Mouse (Mus musculus) left cerebral cortex, adult 2 months (tissue): ENCODE results near the gene Rgma. TPM values are rescaled to one million over a fixed set of nuclear protein-coding genes. Genes with fewer than 3 reads are reported as not detected.

ENCODE experiments used
- DNase-seq, 2 experiments: peaks; one replicate each; pipeline ENCODE4 v3.0.0; 2021 to 2022; ENCODE audit warnings: low spot score in 2 of 2, mixed read lengths in 1 of 2; ENCODE audit errors: extremely low spot score in 1 of 2
- H3K27ac ChIP-seq: fragments of 200-600 bp; 2 replicates; pipeline ENCODE4 v1.8.1; 2022
- H3K4me3 ChIP-seq: fragments of 200-600 bp; 2 replicates; pipeline ENCODE4 v1.8.1; 2022
- CTCF ChIP-seq: fragments of 200-600 bp; IDR thresholded peaks from 2 replicates; pipeline ENCODE4 v1.8.1; 2022; ENCODE audit warnings: antibody characterized with exemption, mild to moderate bottlenecking, moderate library complexity
- intact Hi-C: fragments of 180-260 bp; cut with DNase I; formaldehyde crosslinking; loops from one replicate; pipeline ENCODE4 v1.15.1; 2025
- total RNA-seq, 2 experiments: library from RNA; stranded (reverse); gene quantifications; 2 replicates each; pipeline ENCODE4 v1.2.3; 2021

Gene Rgma
- total RNA-seq, 2 experiments from 2014 or later, result 52.3 to 54.6 TPM

DNA sequence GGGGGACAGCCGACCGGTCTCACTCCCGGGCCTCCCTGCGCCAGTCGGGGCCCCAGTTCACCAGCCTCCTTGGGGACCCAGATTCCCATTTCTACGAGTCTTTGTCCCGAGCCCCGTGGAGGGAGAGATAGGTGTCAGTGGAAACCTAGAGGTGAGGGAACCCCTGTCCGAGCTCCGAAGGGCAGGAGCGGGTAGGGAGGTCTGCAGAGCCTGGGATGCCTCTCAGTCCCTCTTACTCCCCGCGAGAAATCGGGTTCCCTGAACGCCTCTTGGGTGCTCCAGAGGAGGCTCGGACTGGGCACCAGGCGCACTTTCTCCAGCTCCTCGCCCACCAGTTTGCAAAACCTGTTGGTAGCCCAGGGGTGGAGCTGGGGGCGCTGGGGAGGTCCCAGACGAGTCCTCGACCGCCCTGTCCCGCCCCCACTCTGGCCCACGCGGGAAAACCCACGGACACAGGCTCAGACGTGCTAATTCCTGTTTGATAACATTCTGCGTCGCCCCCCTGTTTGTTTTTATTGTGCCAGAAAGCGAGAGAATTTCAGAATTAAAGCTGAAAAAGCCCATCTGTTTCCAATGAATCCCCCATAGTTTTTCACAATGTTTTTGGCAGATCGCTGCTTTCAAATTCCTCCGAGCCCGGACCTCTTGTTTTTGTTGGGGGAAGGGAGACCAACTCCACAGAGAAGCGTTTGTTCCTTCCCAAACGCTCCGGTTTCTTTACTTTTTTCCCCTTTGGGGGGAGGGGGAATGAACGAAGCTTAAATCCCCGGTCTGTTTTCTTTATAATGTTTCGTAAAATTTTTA, 16.4 kb downstream of the Rgma start:
- peak; percentile 38 to 42 for DNase-seq
- no peak for TF ChIP-seq CTCF
- intact Hi-C loops, result loop anchor here (2.0 kb wide), 1 partner anchor 15 kb away; no protein-coding TSS in a partner anchor

DNA sequence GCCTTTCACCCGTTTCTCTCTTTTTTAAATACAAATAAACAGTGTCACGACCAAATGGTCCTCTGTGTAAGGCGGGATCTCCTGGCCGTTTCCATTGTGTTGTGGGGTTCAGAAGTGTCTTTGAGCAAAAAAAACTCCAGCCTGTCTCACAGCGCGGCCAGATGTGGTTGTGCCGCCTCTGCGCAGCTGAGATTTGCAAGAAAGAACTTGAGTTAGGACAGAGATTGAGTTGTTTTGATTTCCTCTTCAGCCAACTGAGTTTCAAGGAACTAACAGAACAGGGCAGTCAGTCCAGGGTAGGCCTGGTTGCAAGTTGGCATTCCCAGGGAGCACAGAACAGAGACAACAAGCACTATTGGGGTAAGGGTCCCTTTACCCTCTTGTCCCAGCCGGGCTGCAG, 17.1 kb downstream of the Rgma start:
- intact Hi-C loops, result no loop called here
- Histone ChIP-seq H3K4me3 (peak overlapping the region; percentile 52), H3K27ac (peak overlapping the region; percentile 83)
- TF ChIP-seq CTCF, result no peak
- no peak for DNase-seq

More for the DNA sequence above, 16.4 kb downstream of the Rgma start:
- Histone ChIP-seq H3K4me3 (peak overlapping the region; percentile 52), H3K27ac (peak overlapping the region; percentile 83)

DNA sequence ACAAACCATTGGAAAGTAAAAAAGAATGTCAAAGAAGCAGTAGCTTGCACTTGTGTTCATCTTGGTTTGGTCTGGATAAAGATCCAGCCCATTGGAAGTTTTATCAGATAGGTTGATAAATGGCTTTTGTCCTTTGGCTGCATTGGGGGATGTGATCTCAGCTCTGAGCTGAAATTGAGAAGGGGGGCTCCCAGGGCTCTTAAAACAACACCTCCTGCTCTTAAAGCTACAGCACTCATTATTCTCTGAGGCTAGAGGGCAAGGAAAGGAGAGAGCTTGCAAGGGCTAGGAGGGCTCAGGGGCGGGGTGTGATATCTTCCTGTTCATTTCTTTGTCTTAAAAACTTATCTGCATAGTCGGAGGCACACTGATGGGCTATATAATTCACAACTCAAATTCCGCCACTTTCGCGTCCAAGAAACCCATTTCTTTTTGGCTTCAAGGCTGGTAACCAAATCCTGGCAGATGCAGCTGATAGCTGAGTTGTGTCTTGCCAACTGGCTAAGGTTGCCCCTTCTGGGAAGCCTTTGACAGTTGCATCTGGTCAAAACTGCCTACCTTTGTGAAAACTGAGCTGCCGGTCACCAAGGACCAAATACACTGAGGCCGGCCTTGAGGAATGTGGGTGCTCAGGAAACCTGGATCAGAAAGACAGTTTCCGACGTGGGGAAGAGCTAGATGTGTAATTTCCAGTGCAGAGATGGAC, 18.2 kb downstream of the Rgma start:
- Histone ChIP-seq H3K27ac (peak overlapping the region; percentile 83; the same call in 1 of the 2 replicates), H3K4me3 (peak overlapping the region; percentile 52)
- no peak for DNase-seq
- intact Hi-C loops, result no loop called here
- no peak for TF ChIP-seq CTCF

DNA sequence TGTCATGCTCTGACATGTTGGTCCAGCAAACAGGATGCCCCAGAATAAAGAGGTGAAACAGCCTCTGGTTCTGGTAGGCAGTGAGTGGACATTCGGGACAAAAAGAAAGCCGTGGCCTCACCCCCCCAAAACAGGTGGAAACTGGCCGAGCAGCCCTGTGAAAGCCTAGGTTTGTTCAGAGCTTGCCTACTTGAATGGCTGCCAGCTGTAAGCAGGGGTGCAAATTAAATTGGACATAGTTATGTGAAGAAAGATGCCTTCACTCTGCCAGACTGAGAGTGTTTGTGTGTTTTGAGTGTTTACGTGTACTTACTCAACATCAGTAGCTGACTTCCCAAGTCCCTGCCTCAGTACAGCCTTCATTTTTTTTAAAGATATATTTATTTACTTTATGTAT, 18.7 kb downstream of the Rgma start:
- Histone ChIP-seq H3K4me3 (peak overlapping the region; percentile 52), H3K27ac (peak overlapping the region; percentile 37; the same call in 1 of the 2 replicates)
- intact Hi-C loops, result no loop called here
- no peak for TF ChIP-seq CTCF
- DNase-seq, result no peak

DNA sequence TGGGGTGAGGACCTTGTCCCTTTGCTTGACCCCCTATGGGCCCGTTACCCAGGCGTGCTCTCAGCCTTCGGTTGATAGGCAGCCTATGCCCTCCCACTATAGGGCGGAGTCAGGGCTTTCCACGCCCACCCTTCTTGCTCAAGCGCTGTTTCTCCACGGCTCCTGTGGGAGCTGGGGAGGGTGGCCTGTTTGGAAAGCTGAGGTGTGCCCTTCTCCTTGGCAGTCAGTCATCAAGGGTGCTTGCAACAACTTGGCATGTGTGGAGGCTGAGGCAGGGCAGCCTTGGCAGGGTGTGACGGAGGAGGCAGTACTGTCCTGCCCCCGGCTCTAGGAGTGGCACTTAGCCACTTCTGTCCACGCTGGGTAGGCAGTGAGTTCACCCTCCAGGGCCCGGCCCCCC, 23.0 kb downstream of the Rgma start:
- TF ChIP-seq CTCF, result no peak; the same call in 1 of the 2 replicates
- peak overlapping the region; percentile 44 for H3K4me3 ChIP-seq
- intact Hi-C loops, result loop anchor here (5.0 kb wide), 1 partner anchor 361 kb away; no protein-coding TSS in a partner anchor
- H3K27ac ChIP-seq, result peak overlapping the region; percentile 63
- peak; percentile 53 to 56 for DNase-seq

DNA sequence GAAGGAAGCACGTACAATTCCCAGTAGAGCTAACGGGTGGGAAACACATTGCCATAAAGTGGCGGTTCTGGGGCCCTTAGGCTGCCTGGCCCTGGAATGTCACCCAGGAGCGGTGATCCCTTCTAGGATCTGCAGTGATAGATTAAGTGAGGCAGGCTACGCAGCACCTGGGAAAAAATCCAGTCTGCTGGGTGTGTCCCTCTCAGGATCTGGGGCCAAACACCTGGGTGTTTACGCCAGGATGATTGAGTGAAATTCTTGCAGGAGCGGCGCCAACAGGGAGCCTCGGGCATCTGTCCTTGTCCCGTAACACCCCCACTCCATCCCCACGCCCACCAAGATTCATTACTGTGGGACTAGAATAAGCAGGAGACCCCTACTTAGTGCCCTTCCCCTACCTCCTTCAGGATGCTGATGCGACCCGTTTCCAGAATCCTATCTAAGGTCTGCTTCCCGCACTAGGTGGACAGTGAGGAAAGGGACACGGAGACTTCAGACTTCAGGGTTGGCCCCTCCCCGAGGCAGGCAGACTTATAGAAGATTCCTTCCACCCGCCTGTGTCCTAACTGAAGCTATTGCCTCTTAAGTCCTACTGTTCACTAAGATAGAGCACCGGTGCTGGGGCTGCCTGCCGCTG, 23.6 kb downstream of the Rgma start:
- H3K4me3 ChIP-seq, result peak overlapping the region; percentile 44
- peak overlapping the region; percentile 63 for H3K27ac ChIP-seq
- intact Hi-C loops, result loop anchor here (1.0 to 5.0 kb wide), 2 partner anchors 362 to 999 kb away; no protein-coding TSS in a partner anchor
- no peak for DNase-seq
- no peak for TF ChIP-seq CTCF

DNA sequence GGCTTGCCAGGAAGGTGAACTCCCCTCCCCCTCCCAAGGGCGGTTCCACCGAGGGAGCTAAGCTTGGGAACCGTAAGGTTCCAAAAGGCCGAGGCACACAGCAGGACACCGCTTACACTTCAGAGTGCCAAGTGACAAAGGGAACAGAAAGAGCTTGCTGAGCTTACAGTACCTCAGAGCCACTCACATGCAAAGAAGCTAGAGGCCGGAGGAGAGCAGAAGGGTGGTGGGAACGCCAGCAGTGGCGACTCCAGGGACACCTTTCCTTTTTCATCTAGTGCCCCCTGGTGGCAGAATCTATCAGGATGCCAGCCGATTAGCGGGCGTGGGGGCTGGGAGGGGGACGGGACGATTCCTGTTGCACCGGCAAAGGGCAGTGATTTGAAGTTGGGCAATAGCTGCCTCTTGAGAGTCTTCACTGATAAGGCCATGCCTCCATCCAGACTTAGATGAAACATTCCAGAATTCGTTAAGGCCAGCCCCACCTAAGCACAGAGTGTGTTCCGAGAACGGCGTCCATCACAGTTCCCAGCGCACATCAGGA, 24.3 kb downstream of the Rgma start:
- intact Hi-C loops, result loop anchor here (1.0 to 5.0 kb wide), 3 partner anchors 20 to 999 kb away; no protein-coding TSS in a partner anchor

DNA sequence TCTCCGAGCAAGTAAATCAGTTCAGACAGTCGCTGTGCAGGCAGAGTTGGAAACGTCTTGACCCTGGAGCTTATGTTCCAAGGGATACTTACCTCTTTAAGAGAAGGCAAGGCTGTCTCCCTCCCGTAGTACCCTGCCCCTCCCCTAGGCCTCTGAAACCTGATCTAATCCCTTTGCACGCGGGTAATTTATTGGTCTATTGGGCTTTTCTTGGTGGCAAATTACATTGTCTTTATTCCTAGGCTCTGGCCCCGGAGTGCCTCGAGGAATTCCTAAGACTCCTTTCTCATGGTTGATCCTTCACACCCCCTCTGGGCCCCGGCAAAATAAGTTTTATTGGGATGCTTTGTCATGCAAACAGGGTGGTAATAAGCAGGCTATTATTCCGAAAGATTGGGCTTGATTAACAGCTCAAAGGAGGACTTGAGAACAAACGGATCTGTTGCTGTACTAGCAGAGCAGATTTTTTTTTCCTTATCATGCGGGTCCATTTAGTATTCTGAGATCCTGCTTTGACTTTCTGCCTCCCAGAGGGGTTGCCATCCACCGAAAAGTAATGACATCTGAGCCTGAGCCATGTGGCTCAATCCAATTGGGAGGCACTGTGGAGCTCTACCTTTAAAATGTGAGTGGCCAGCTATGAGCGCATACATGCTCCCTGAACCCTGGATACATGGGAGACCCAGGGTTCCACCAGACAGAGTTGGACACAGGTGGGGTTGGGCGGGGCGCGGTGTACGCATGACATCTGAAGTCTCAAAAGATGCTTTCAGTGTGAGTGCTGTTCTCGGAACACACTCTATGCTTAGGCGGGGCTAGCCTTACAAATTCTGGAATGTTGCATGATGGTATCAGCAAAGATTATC, 25.0 kb downstream of the Rgma start:
- no peak for TF ChIP-seq CTCF
- intact Hi-C loops, result loop anchor here (1.0 kb wide), 1 partner anchor 19 kb away; no protein-coding TSS in a partner anchor
- Histone ChIP-seq H3K27ac (no peak overlapping the region), H3K4me3 (peak overlapping the region; percentile 44)
- DNase-seq, result no peak

More for the DNA sequence above, 24.3 kb downstream of the Rgma start:
- peak; percentile 77 to 85 for DNase-seq
- Histone ChIP-seq H3K4me3 (peak overlapping the region; percentile 44), H3K27ac (peak overlapping the region; percentile 63; the same call in 1 of the 2 replicates)
- TF ChIP-seq CTCF, result peak; percentile 69

DNA sequence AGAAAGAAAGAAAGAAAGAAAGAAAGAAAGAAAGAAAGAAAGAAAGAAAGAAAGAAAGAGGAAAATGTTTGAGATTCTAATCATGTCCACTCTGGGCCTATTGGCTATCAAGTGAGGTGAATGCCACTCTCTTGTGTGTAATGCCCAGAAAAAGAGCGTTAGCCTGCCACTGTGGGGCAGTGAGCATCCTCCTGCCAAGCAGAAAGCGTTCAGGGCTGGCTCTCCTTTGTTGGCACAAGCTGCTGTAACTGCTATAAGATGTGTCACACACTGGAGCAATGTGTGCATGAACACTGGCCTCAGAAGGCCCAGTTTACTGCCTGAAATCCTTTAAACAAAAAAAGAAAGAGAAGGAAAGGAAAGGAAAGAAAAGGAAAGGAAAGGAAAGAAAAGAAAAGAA, 26.8 kb downstream of the Rgma start:
- H3K4me3 ChIP-seq, result no peak overlapping the region
- TF ChIP-seq CTCF, result no peak
- DNase-seq, result no peak
- no peak overlapping the region for H3K27ac ChIP-seq
- intact Hi-C loops, result no loop called here

DNA sequence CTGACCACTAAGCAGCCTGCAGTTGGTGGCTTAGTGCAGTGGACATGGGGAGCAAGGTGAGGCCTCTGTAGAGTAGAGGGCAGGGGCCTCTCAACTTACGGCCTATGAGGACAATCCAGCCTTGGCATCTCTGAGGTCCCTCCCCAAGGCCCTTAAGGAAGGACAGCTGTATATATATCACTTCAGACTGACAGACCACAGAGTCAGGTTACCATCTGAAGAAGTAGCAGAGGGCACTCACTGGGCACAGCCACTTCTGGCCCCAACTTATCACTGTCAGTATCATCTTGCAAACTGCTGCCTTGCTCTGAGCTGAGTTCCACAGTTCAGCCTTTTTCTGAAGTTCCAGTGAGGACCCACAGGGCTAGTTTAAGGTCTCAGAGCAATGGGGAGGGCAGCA, 27.4 kb downstream of the Rgma start:
- no peak for DNase-seq
- no peak for TF ChIP-seq CTCF
- no peak overlapping the region for H3K4me3 ChIP-seq
- intact Hi-C loops, result no loop called here
- no peak overlapping the region for H3K27ac ChIP-seq
